Mouse (Mus musculus): ENCODE data around the gene Ndufs8.

DNA sequence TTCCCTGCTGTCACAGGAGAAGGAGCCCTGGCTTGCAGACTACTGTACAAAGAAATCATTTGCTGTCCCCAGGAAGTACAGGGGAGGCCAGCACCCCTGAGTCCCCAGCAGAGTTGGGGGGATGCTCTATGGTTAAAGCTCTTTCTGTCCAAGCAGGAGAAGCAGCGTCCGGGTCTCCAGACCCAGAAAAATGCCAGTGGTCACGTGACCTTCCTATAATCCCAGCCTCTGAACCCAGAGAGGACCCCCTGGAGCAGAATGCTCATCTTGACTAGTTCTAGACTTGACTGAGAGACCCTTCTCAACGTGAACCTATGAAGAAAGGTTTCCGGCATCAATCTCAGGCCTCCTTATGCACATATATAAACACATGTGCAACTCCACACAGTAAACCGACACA lies 13.3 kb upstream of the Ndufs8 start:
- TF ChIP-seq CTCF (IDR thresholded peaks at IDR 0.05; ENCODE audit: low read depth, low read length) (no peak), EP300 (IDR thresholded peaks at IDR 0.05; ENCODE audit: insufficient read depth, low read depth, low read length) (no peak), POLR2A (IDR thresholded peaks at IDR 0.05; ENCODE audit: insufficient read depth, low read length) (no peak)
